ENCODE assay signal across 11 mouse cellular contexts in genomic region chr4:4875257-4875656, GRCm38 (mm10).
A peak's percentile ranks its signal among the peaks of the same experiment; 100 is the strongest.
DNase-seq lines count a peak whose midpoint lies in the region; ATAC-seq lines count a peak whose summit lies in the region.
"Had no signal": no experiment of that assay in that cellular context is flagged by ENCODE, and none has a peak within 500 bp of the region (broad histone marks: within the 10 kb centered on the region; RNA-seq: fewer than 3 reads in every experiment).

No protein-coding gene starts in this region.

- no peaks in the 10 kb centered on the region for H3K9me3 ChIP-seq in forebrain, embryonic 14.5 days (replicated peaks; ENCODE audit: control insufficient read depth, low read length)
- H3K9me3 ChIP-seq in forebrain, embryonic 11.5 days (ENCODE audit: control insufficient read depth, low read length): no peaks in the 10 kb centered on the region
- H3K9me3 ChIP-seq: heart, embryonic 12.5 days; stomach, embryonic 15.5 days had no signal

- H3K4me3 ChIP-seq in forebrain, embryonic 14.5 days (ENCODE audit: low read depth, low read length): no peak overlapping the region
- H3K4me3 ChIP-seq in forebrain, embryonic 11.5 days (ENCODE audit: low read depth, low read length): no peak overlapping the region
- H3K4me3 ChIP-seq: heart, embryonic 12.5 days; stomach, embryonic 15.5 days had no signal

- no peaks in the 10 kb centered on the region for H3K4me1 ChIP-seq in forebrain, embryonic 14.5 days (ENCODE audit: control insufficient read depth, insufficient read depth, low read length)
- H3K4me1 ChIP-seq in forebrain, embryonic 11.5 days (replicated peaks; ENCODE audit: control insufficient read depth, insufficient read depth, low read length): no peaks in the 10 kb centered on the region
- H3K4me1 ChIP-seq: heart, embryonic 12.5 days; stomach, embryonic 15.5 days had no signal

- H3K4me2 ChIP-seq in forebrain, embryonic 14.5 days (ENCODE audit: low read length): no peak overlapping the region
- H3K4me2 ChIP-seq in forebrain, embryonic 11.5 days (ENCODE audit: low read depth, low read length, severe bottlenecking): no peak overlapping the region
- H3K4me2 ChIP-seq: heart, embryonic 12.5 days; stomach, embryonic 15.5 days had no signal

- no peak overlapping the region for H3K27ac ChIP-seq in forebrain, embryonic 14.5 days (ENCODE audit: low read depth, low read length)
- H3K27ac ChIP-seq in forebrain, embryonic 11.5 days (ENCODE audit: low read depth, low read length): no peak overlapping the region
- H3K27ac ChIP-seq: stomach, embryonic 15.5 days had no signal

- H3K9ac ChIP-seq in forebrain, embryonic 14.5 days (ENCODE audit: low read length): no peak overlapping the region
- no peak overlapping the region for H3K9ac ChIP-seq in forebrain, embryonic 11.5 days (ENCODE audit: low read length)
- H3K9ac ChIP-seq: heart, embryonic 12.5 days; stomach, embryonic 15.5 days had no signal

- ATAC-seq in forebrain, embryonic 14.5 days: peak; percentile 69
- ATAC-seq in forebrain, embryonic 11.5 days (replicated peaks; ENCODE audit: low FRiP score): no peak
- no peak for ATAC-seq in megakaryocyte-erythroid progenitor cell, adult 5-6 weeks (replicated peaks; ENCODE audit: low FRiP score, low TSS enrichment, poor library complexity, severe bottlenecking)

- no peaks in the 10 kb centered on the region for H3K27me3 ChIP-seq in forebrain, embryonic 14.5 days (replicated peaks; ENCODE audit: control insufficient read depth, insufficient read depth, low read length)
- H3K27me3 ChIP-seq in forebrain, embryonic 11.5 days (ENCODE audit: control insufficient read depth, insufficient read depth, low read length): no peaks in the 10 kb centered on the region
- H3K27me3 ChIP-seq: heart, embryonic 12.5 days; stomach, embryonic 15.5 days had no signal

- no peaks in the 10 kb centered on the region for H3K36me3 ChIP-seq in forebrain, embryonic 14.5 days (ENCODE audit: control insufficient read depth, insufficient read depth, low read length)
- no peaks in the 10 kb centered on the region for H3K36me3 ChIP-seq in forebrain, embryonic 11.5 days (ENCODE audit: control insufficient read depth, insufficient read depth, low read length)
- H3K36me3 ChIP-seq: heart, embryonic 12.5 days; stomach, embryonic 15.5 days had no signal

- peak; percentile 44 for DNase-seq in forebrain, embryonic 14.5 days (ENCODE audit: low spot score)
- DNase-seq in forebrain, embryonic 11.5 days (ENCODE audit: low spot score): no peak
- peak; percentile 5 for DNase-seq in kidney, postnatal 14 days
- no peak for DNase-seq in kidney, postnatal 36 days
- DNase-seq in 3T3-L1 (ENCODE audit: low read depth, low spot score): peak; percentile 67
- DNase-seq in frontal cortex, postnatal 36 days (ENCODE audit: low spot score in 2 of 2): peak; percentile 6 to 9
- DNase-seq in spleen, adult 18-20 months: no peak
- DNase-seq: adrenal gland, adult 2 months had no signal

Comparison
In these comparisons a context has a peak if more than half of its experiments do, and no peak if none do; other contexts are left out.
1. DNase-seq: peak in forebrain, embryonic 14.5 days (single experiment), kidney, postnatal 14 days (single experiment), 3T3-L1 (single experiment) and frontal cortex, postnatal 36 days (2 of 2); none in forebrain, embryonic 11.5 days (single experiment), kidney, postnatal 36 days (0 of 2) and spleen, adult 18-20 months (0 of 2).